In genomic region chr19:3673149-3673548, GRCm38 (mm10) we compare ENCODE assay signal across 18 mouse cellular contexts. TPM values are rescaled to one million over a fixed set of nuclear protein-coding genes. Genes with fewer than 3 reads are reported as not detected.
DNase-seq lines count a peak whose midpoint lies in the region; ATAC-seq and TF ChIP-seq lines count a peak whose summit lies in the region.
"Had no signal": no experiment of that assay in that cellular context is flagged by ENCODE, and none has a peak within 500 bp of the region (broad histone marks: within the 10 kb centered on the region; RNA-seq: fewer than 3 reads in every experiment).

No protein-coding gene starts in this region.

- no peaks in the 10 kb centered on the region for H3K36me3 ChIP-seq in kidney, adult 2 months (ENCODE audit: control insufficient read depth, insufficient read depth, low read length)
- no peaks in the 10 kb centered on the region for H3K36me3 ChIP-seq in testis, adult 2 months (ENCODE audit: control insufficient read depth, insufficient read depth, low read length)
- H3K36me3 ChIP-seq in forebrain, embryonic 14.5 days (ENCODE audit: control insufficient read depth, insufficient read depth, low read length) = no peaks in the 10 kb centered on the region
- H3K36me3 ChIP-seq: midbrain, embryonic 15.5 days; neural tube, embryonic 13.5 days had no signal

- no peak overlapping the region for H3K4me3 ChIP-seq in kidney, adult 2 months (ENCODE audit: insufficient read depth, low read depth, low read length)
- no peak overlapping the region for H3K4me3 ChIP-seq in testis, adult 2 months (ENCODE audit: control insufficient read depth, low read depth, low read length)
- H3K4me3 ChIP-seq in cortical plate, adult 2 months (ENCODE audit: insufficient read depth, low read length) = no peak overlapping the region
- no peak overlapping the region for H3K4me3 ChIP-seq in forebrain, embryonic 14.5 days (ENCODE audit: low read depth, low read length)
- H3K4me3 ChIP-seq: heart, embryonic 15.5 days; hindbrain, embryonic 12.5 days; limb, embryonic 15.5 days; midbrain, embryonic 15.5 days; neural tube, embryonic 13.5 days had no signal

- no peak overlapping the region for H3K27ac ChIP-seq in kidney, adult 2 months (ENCODE audit: insufficient read depth, low read depth, low read length)
- no peak overlapping the region for H3K27ac ChIP-seq in testis, adult 2 months (ENCODE audit: control insufficient read depth, insufficient read depth, low read depth, low read length)
- H3K27ac ChIP-seq in cortical plate, adult 2 months (ENCODE audit: insufficient read depth, low read length) = no peak overlapping the region
- H3K27ac ChIP-seq in forebrain, embryonic 14.5 days (ENCODE audit: low read depth, low read length) = no peak overlapping the region
- H3K27ac ChIP-seq: heart, embryonic 15.5 days; hindbrain, embryonic 12.5 days; limb, embryonic 15.5 days; midbrain, embryonic 15.5 days; neural tube, embryonic 13.5 days had no signal

- H3K4me1 ChIP-seq in kidney, adult 2 months (ENCODE audit: control insufficient read depth, insufficient read depth, low read length) = peaks cover 16% of the 10 kb centered on the region
- H3K4me1 ChIP-seq in testis, adult 2 months (ENCODE audit: control insufficient read depth, insufficient read depth, low read length) = no peaks in the 10 kb centered on the region; the same call in 1 of the 2 replicates
- no peaks in the 10 kb centered on the region for H3K4me1 ChIP-seq in cortical plate, adult 2 months (ENCODE audit: control insufficient read depth, insufficient read depth, low read length)
- H3K4me1 ChIP-seq in forebrain, embryonic 14.5 days (ENCODE audit: control insufficient read depth, insufficient read depth, low read length) = peaks cover 3% of the 10 kb centered on the region; the same call in 1 of the 2 replicates
- H3K4me1 ChIP-seq: midbrain, embryonic 15.5 days had no signal

- H3K9ac ChIP-seq in forebrain, embryonic 14.5 days (ENCODE audit: low read length) = no peak overlapping the region
- H3K9ac ChIP-seq: forebrain, postnatal 0 days; heart, embryonic 15.5 days; hindbrain, embryonic 12.5 days; limb, embryonic 15.5 days; midbrain, embryonic 15.5 days; neural tube, embryonic 13.5 days had no signal

- no peak for TF ChIP-seq POLR2A in kidney, adult 2 months (IDR thresholded peaks at IDR 0.05; ENCODE audit: low read depth, low read length)
- no peak for TF ChIP-seq POLR2A in testis, adult 2 months (IDR thresholded peaks at IDR 0.05; ENCODE audit: control insufficient read depth, low read depth, low read length)
- TF ChIP-seq POLR2A in cortical plate, adult 2 months (IDR thresholded peaks at IDR 0.05; ENCODE audit: extremely low read depth, insufficient read depth, low read length) = no peak

- no peak for DNase-seq in kidney, adult 2 months
- no peak for DNase-seq in kidney, adult 11 months
- DNase-seq in testis, postnatal 14 days (ENCODE audit: low spot score) = no peak
- DNase-seq in forebrain, embryonic 14.5 days (ENCODE audit: low spot score) = no peak
- DNase-seq in urinary bladder, postnatal 14 days (ENCODE audit: low spot score) = no peak
- DNase-seq: adrenal gland, adult 8-10 months; cerebellum, adult 11-12 months; embryo, embryonic 11 days; forebrain, postnatal 0 days; gastrocnemius, postnatal 36 days; kidney, adult 8-10 months had no signal

- H3K4me2 ChIP-seq in forebrain, embryonic 14.5 days (ENCODE audit: low read length) = no peak overlapping the region
- H3K4me2 ChIP-seq: heart, embryonic 15.5 days; hindbrain, embryonic 12.5 days; limb, embryonic 15.5 days; midbrain, embryonic 15.5 days; neural tube, embryonic 13.5 days had no signal

- no peaks in the 10 kb centered on the region for H3K27me3 ChIP-seq in kidney, adult 2 months (replicated peaks; ENCODE audit: control insufficient read depth, insufficient read depth, low read length)
- H3K27me3 ChIP-seq in testis, adult 2 months (ENCODE audit: control insufficient read depth, insufficient read depth, low read length) = no peaks in the 10 kb centered on the region
- no peaks in the 10 kb centered on the region for H3K27me3 ChIP-seq in forebrain, embryonic 14.5 days (replicated peaks; ENCODE audit: control insufficient read depth, insufficient read depth, low read length)
- H3K27me3 ChIP-seq: heart, embryonic 15.5 days; hindbrain, embryonic 12.5 days; limb, embryonic 15.5 days; midbrain, embryonic 15.5 days; neural tube, embryonic 13.5 days had no signal

- 93% methylated on average over 2 of the region's 2 CpGs for WGBS in kidney, adult 2 months
- 100% methylated on average over 2 of the region's 2 CpGs for WGBS in forebrain, embryonic 14.5 days

- no peak for ATAC-seq in forebrain, embryonic 14.5 days
- ATAC-seq: forebrain, postnatal 0 days; midbrain, embryonic 15.5 days had no signal

- TF ChIP-seq CTCF in kidney, adult 2 months (conservative IDR thresholded peaks at IDR 0.05; ENCODE audit: insufficient read depth, insufficient read length, low read depth, low read length) = peak; percentile 34; the same call in 1 of the 2 replicates
- peak; percentile 32; the same call in 1 of the 2 replicates for TF ChIP-seq CTCF in testis, adult 2 months (IDR thresholded peaks at IDR 0.05; ENCODE audit: control insufficient read depth, insufficient read depth, insufficient replicate concordance, low read depth, low read length)
- TF ChIP-seq CTCF in cortical plate, adult 2 months (IDR thresholded peaks at IDR 0.05; ENCODE audit: extremely low read depth, insufficient read depth, low read length) = peak; percentile 6; the same call in 1 of the 2 replicates

- H3K9me3 ChIP-seq in forebrain, embryonic 14.5 days (replicated peaks; ENCODE audit: control insufficient read depth, low read length) = no peaks in the 10 kb centered on the region
- H3K9me3 ChIP-seq: heart, embryonic 15.5 days; hindbrain, embryonic 12.5 days; limb, embryonic 15.5 days; midbrain, embryonic 15.5 days; neural tube, embryonic 13.5 days had no signal

RNA-seq across cellular contexts. Expression of gene Lrp5, which starts 13.2 kb away (rescaled TPM):
- 33.9 and 34.2 TPM in 2 replicates for polyA plus RNA-seq in kidney, adult 2 months (2012; rRNA removed)
- 24.9 and 25.3 TPM in 2 replicates for polyA plus RNA-seq in testis, adult 2 months (2012; rRNA removed)
- 3.1 and 3.4 TPM in 2 replicates for polyA plus RNA-seq in cortical plate, adult 2 months (2012; rRNA removed)
- polyA plus RNA-seq in forebrain, embryonic 14.5 days (2014; fragmentation: Nextera tagmentation; extraction: Ambion mirVana) = 1.8 and 2.1 TPM in 2 replicates

RNA-seq across cellular contexts. Expression of gene 1810055G02Rik, which starts 34.9 kb away (rescaled TPM):
- 18.8 and 23.3 TPM in 2 replicates for polyA plus RNA-seq in kidney, adult 2 months (2012; rRNA removed)
- polyA plus RNA-seq in testis, adult 2 months (2012; rRNA removed) = 319 and 328 TPM in 2 replicates
- polyA plus RNA-seq in cortical plate, adult 2 months (2012; rRNA removed) = 44.7 and 44.8 TPM in 2 replicates
- polyA plus RNA-seq in forebrain, embryonic 14.5 days (2014; fragmentation: Nextera tagmentation; extraction: Ambion mirVana) = 29.7 and 34.6 TPM in 2 replicates
